Mouse (Mus musculus): ENCODE data around the gene Ptk7.

GRCm38 (mm10) chr17:46617799-46618198 lies 11.5 kb downstream of the Ptk7 start:
- TF ChIP-seq CTCF (conservative IDR thresholded peaks at IDR 0.05 in 1 of 2, IDR thresholded peaks at IDR 0.05 in 1 of 2; ENCODE audit: low read depth in 2 of 2, low read length in 2 of 2): no peak
- TF ChIP-seq POLR2A (IDR thresholded peaks at IDR 0.05; ENCODE audit: low read depth, low read length): no peak
- TF ChIP-seq UBTF (IDR thresholded peaks at IDR 0.05; ENCODE audit: low read depth, low read length): no peak
- TF ChIP-seq HCFC1 (IDR thresholded peaks at IDR 0.05; ENCODE audit: low read depth, low read length): no peak
- TF ChIP-seq KAT2A (IDR thresholded peaks at IDR 0.05; ENCODE audit: insufficient replicate concordance, low read length): no peak
- TF ChIP-seq ZMIZ1 (IDR thresholded peaks at IDR 0.05; ENCODE audit: low read depth, low read length): no peak
- TF ChIP-seq EP300 (IDR thresholded peaks at IDR 0.05; ENCODE audit: low read length): no peak
- no peak for TF ChIP-seq MYC (IDR thresholded peaks at IDR 0.05; ENCODE audit: low read depth, low read length)
- no peak for TF ChIP-seq TCF12 (IDR thresholded peaks at IDR 0.05; ENCODE audit: low read depth, low read length)
- TF ChIP-seq NRF1 (IDR thresholded peaks at IDR 0.05; ENCODE audit: low read depth, low read length): no peak
- no peak for TF ChIP-seq MEF2A (IDR thresholded peaks at IDR 0.05; ENCODE audit: borderline replicate concordance, low read depth, low read length)
- TF ChIP-seq MAX (IDR thresholded peaks at IDR 0.05; ENCODE audit: low read length): no peak
- no peak for TF ChIP-seq USF1 (IDR thresholded peaks at IDR 0.05; ENCODE audit: low read depth, low read length)
